Mouse (Mus musculus): ENCODE data around the gene Timm29.

DNA sequence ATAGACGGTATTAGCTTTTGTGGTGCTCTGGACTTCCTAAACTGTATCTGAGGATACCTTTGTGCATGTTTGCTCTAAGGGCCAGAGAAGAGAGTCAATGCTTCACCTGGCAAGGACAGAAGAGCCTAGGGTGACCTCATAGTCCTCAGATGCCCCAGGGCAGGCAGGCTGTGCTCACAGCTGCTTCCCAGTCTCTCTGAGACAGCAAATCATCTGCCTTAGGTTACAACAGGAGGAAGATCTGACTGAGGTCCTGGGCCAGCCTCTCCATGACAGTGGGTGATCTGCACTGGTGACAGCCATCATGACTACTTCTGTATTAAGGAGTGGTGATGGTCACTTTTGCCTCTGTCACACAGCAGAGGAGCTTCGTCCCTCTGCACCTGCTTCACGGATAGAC, 33.4 kb upstream of the Timm29 start:
- TF ChIP-seq POLR2A (IDR thresholded peaks at IDR 0.05; ENCODE audit: extremely low read depth, insufficient read depth, low read length) (no peak), CTCF (IDR thresholded peaks at IDR 0.05; ENCODE audit: extremely low read depth, insufficient read depth, low read length) (no peak)
